Mouse (Mus musculus) hindbrain, embryonic 14.5 days (tissue): ENCODE measurements around the gene Jak1. TPM values are rescaled to one million over a fixed set of nuclear protein-coding genes. Genes with fewer than 3 reads are reported as not detected.

Experiments
- ATAC-seq: fragments of 200-750 bp; cut with Nextera tagmentation; 2 replicates; pipeline ENCODE4 v1.8.0; 2017; ENCODE audit warnings: moderate number of reproducible peaks, mild to moderate bottlenecking, moderate TSS enrichment, moderate library complexity; ENCODE audit not compliant: low FRiP score
- DNase-seq: peaks from one replicate; pipeline ENCODE4 v3.0.0-alpha.2; 2015; ENCODE audit warnings: low spot score
- H3K27ac ChIP-seq: fragments of 300-500 bp; sonication (generic); 2 replicates; pipeline ENCODE4 v1.5.1; 2014; ENCODE audit warnings: mild to moderate bottlenecking, moderate library complexity
- H3K27me3 ChIP-seq: fragments of 300-500 bp; sonication (generic); 2 replicates; pipeline ENCODE4 v1.6.1; 2014; ENCODE audit warnings: mild to moderate bottlenecking, low read length, mixed read lengths; ENCODE audit not compliant: control insufficient read depth, insufficient read depth
- H3K36me3 ChIP-seq: fragments of 300-500 bp; sonication (generic); replicated peaks from 2 replicates; pipeline ENCODE4 v1.6.1; 2014; ENCODE audit not compliant: control insufficient read depth, insufficient read depth
- H3K4me1 ChIP-seq: fragments of 300-500 bp; sonication (generic); replicated peaks from 2 replicates; pipeline ENCODE4 v1.6.1; 2014; ENCODE audit warnings: antibody characterized with exemption, low read length, mixed read lengths; ENCODE audit not compliant: control insufficient read depth, insufficient read depth
- H3K4me2 ChIP-seq: fragments of 300-500 bp; sonication (generic); replicated peaks from 2 replicates; pipeline ENCODE4 v1.6.1; 2014; ENCODE audit warnings: mild to moderate bottlenecking, moderate library complexity
- H3K4me3 ChIP-seq: fragments of 300-500 bp; sonication (generic); replicated peaks from 2 replicates; pipeline ENCODE4 v1.5.1; 2014; ENCODE audit warnings: mild to moderate bottlenecking, low read length
- H3K9ac ChIP-seq: fragments of 300-500 bp; sonication (generic); 2 replicates; pipeline ENCODE4 v1.6.1; 2014
- H3K9me3 ChIP-seq: fragments of 300-500 bp; sonication (generic); 2 replicates; pipeline ENCODE4 v1.6.1; 2016; ENCODE audit warnings: low read length; ENCODE audit not compliant: control insufficient read depth
- WGBS: fragments of 180-500 bp; shearing (Covaris S2); extraction: QIAGEN DNeasy Blood & Tissue Kit; methylation state at CpG from one replicate; pipeline ENCODE4 v1.1.7; 2014; 5-methylcytosine and 5-hydroxymethylcytosine counted together
- polyA plus RNA-seq: library from polyadenylated mRNA; unstranded; fragments of >200 nt; fragmentation: Nextera tagmentation; extraction: Ambion mirVana; gene quantifications from 2 replicates; pipeline ENCODE4 v1.2.1, GENCODE M21; 2014

The Jak1 gene
- polyA plus RNA-seq, 1 experiment from 2014 or later, result 100 TPM

DNA sequence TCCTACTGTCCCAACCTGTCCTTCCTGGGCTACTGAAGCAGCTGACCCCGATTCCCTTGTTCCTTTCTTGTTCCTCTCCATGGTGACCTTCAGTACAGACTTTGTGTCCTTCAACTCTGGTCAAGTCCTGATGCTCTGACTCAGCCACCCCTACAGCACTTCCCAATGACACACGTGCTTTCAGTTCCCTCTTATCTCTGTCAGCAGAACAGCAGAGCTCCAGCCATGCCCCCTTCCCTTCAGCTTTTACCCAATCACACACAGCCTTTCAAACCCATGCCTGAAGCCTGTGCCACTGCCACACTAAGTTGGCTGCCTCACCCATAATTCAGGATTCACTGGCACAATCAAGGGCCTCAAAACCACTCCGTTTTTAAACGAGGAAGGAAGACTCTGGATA lies 109.5 kb downstream of the Jak1 start:
- no peak overlapping the region for H3K9ac ChIP-seq
- 88% methylated on average over 4 of the region's 4 CpGs for WGBS
- no peak overlapping the region for H3K4me3 ChIP-seq
- no peaks in the 10 kb centered on the region for H3K4me1 ChIP-seq
- H3K27me3 ChIP-seq, result no peaks in the 10 kb centered on the region
- DNase-seq, result no peak
- peaks cover 68% of the 10 kb centered on the region for H3K36me3 ChIP-seq
- ATAC-seq, result no peak
- no peak overlapping the region for H3K27ac ChIP-seq
- H3K4me2 ChIP-seq, result no peak overlapping the region
- no peaks in the 10 kb centered on the region for H3K9me3 ChIP-seq

DNA sequence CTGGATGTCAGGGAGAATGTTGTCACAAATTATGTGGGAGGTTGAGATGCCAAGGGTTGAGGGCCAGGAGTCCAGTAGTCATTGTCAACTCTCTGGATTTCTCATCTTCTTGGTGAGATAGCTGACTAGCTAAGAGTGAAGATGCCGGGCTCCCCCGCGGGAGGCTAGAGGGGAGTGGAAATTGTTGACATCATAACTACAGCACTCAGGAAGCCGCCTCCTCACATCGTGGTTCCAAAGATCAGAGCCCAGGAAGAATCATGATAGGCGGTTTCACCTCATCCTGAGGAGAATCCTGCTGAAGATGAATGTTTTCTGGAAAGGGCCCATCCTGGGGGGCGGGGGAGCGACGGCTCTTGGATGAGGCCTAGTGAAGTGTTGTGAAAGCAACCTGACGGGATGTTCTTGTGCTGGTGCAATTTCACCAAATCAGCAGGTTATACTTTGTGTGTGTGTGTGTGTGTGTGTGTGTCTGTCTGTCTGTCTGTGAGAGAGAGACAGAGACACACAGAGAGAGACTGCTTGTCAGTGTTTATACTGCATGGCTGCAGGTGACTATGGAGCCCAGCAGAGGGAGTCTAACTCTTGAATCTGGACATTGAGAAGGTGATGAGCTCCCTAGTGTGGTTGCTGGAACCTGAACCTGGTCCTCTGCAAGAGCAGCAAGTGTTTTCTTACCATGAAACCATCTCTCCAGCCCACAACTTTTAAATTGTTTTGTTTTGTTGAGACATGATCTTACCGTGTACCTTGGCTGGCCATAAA lies 118.0 kb downstream of the Jak1 start:
- no peaks in the 10 kb centered on the region for H3K27me3 ChIP-seq
- H3K4me1 ChIP-seq, result peaks cover 5% of the 10 kb centered on the region; the same call in 1 of the 2 replicates
- no peak overlapping the region for H3K9ac ChIP-seq
- H3K9me3 ChIP-seq, result no peaks in the 10 kb centered on the region
- WGBS, result 91% methylated on average over 11 of the region's 11 CpGs
- H3K36me3 ChIP-seq, result peaks cover 13% of the 10 kb centered on the region; the same call in 1 of the 2 replicates
- no peak overlapping the region for H3K4me2 ChIP-seq
- no peak for ATAC-seq
- no peak overlapping the region for H3K4me3 ChIP-seq
- no peak overlapping the region for H3K27ac ChIP-seq
- no peak for DNase-seq

DNA sequence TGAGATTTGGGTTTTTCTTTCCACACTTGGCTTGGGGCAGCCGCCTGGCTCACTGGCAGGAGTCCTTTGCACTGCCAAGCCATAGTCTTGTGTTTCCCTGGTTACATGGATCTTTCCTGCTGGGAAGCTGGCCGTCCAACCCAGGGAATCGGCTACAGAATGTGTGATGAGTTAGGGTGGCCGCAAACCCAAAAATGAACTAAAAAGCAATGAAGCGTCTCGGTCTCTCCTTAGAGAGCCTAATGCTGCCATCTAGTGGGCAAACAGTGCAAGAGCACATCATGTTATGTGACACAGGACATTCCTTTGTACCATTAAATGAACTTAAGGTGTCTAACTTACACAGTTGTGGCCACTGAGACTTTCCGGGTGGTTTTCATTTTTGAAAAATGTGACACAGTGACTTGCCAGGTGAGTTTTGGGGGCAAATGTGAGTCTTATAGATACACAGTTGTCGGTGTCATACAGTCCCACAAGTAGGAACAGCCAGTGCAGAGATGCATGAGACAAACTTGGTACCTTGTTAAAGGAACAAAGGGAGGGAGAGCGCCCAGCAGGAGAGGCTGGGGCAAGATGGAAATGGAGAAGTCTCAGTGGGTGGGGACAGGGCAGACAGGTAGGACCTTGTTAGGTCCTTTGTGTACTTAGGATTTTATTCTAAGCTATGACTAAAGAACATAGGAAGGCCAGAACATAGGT lies 118.9 kb downstream of the Jak1 start:
- DNase-seq (peak; percentile 92), ATAC-seq (peak; percentile 75)
- Histone ChIP-seq H3K27ac (no peak overlapping the region), H3K9ac (no peak overlapping the region), H3K4me3 (no peak overlapping the region), H3K27me3 (no peaks in the 10 kb centered on the region), H3K36me3 (peaks cover 13% of the 10 kb centered on the region; the same call in 1 of the 2 replicates), H3K4me2 (peak overlapping the region; percentile 34), H3K4me1 (peaks cover 5% of the 10 kb centered on the region; the same call in 1 of the 2 replicates), H3K9me3 (no peaks in the 10 kb centered on the region)
- WGBS, result 23% methylated on average over 9 of the region's 9 CpGs

DNA sequence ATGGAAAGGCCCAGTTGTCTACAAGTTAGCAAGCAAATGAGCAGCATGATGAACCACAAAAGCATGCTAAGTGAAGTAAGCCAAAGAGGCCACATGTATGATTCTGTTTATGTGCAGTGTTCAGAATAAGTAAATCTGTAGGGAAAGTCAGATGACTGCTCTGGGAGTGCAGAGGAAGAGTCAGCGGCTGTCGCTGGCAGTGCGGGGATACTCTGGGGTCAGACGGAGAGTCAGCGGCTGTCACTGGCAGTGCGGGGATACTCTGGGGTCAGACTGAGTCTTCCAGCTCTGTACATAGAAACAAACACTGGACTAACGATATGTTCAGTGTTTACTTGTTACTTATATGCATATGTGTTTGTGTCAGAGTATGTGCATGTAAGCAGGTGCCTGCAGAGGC lies 120.3 kb downstream of the Jak1 start:
- Histone ChIP-seq H3K27me3 (no peaks in the 10 kb centered on the region), H3K9me3 (no peaks in the 10 kb centered on the region), H3K9ac (no peak overlapping the region), H3K4me2 (no peak overlapping the region), H3K36me3 (peaks cover 2% of the 10 kb centered on the region; the same call in 1 of the 2 replicates), H3K4me3 (no peak overlapping the region), H3K27ac (no peak overlapping the region), H3K4me1 (peaks cover 5% of the 10 kb centered on the region; the same call in 1 of the 2 replicates)
- ATAC-seq (no peak), DNase-seq (no peak)
- 55% methylated on average over 7 of the region's 7 CpGs for WGBS

DNA sequence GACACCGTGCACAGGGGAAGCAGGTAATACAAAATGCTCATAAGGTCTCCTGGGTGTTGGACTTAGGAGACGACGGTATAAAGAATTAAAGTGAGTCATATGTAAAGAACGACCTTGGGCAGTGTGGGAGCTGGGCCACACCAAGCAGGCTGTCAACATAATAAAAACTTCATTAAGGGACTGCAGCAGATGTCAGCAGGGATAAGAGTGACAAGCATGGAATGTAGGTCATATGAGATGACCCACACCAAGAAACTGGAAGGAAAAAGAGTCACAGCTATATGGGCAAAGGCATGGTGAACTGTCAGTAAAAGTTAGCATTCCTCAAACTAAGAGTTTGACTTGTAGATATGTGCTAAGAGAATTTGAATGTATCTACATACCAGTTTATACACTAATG lies 120.7 kb downstream of the Jak1 start:
- Histone ChIP-seq H3K27me3 (no peaks in the 10 kb centered on the region), H3K9me3 (no peaks in the 10 kb centered on the region), H3K4me1 (peaks cover 5% of the 10 kb centered on the region; the same call in 1 of the 2 replicates), H3K27ac (no peak overlapping the region), H3K4me2 (no peak overlapping the region), H3K36me3 (no peaks in the 10 kb centered on the region), H3K4me3 (no peak overlapping the region), H3K9ac (no peak overlapping the region)
- DNase-seq (no peak), ATAC-seq (no peak)
- 58% methylated on average over 4 of the region's 4 CpGs for WGBS

DNA sequence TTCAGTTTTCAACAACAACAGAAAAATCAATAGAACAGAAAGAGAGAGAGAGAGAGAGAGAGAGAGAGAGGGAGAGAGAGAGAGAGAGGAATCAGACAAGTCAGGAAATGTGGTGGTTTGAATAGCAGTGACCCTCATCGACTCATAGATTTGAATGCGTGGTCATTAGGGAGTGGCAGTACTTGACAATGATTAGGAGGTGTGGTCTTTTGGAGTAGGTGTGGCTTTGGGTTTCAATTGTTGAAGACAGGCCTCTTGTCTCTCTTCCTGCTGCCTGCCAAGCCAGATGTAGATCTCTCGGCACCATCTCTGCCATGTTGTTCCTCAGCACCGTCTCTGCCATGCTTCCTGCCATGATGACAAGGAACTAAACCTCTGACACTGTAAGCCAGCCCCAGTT lies 121.2 kb downstream of the Jak1 start:
- H3K4me1 ChIP-seq, result peaks cover 5% of the 10 kb centered on the region; the same call in 1 of the 2 replicates
- no peaks in the 10 kb centered on the region for H3K27me3 ChIP-seq
- no peak overlapping the region for H3K4me3 ChIP-seq
- no peaks in the 10 kb centered on the region for H3K9me3 ChIP-seq
- 55% methylated on average over 4 of the region's 4 CpGs for WGBS
- no peak overlapping the region for H3K9ac ChIP-seq
- DNase-seq (no peak), ATAC-seq (no peak)
- H3K36me3 ChIP-seq, result no peaks in the 10 kb centered on the region
- no peak overlapping the region for H3K27ac ChIP-seq
- no peak overlapping the region for H3K4me2 ChIP-seq

DNA sequence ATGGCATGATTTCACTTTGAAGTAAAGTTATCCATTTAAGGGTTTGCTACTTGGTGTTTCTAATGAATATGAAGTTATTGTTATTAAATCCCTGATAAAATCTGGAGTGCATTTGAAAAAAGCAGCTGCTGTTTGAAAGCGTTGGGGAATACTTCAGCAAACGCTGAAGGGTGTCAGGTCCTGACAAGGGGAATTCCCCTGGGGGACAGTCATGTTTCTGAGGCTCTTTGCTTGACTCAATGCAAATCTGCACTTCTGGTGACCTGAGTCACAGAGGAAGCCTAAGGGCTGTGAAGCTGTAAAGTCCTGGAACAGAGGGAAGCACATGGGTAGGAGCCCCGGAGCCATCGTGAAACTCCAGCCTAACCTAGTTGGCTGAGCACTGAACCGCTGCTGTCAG lies 123.3 kb downstream of the Jak1 start:
- no peak overlapping the region for H3K9ac ChIP-seq
- no peak overlapping the region for H3K4me3 ChIP-seq
- DNase-seq (no peak), ATAC-seq (no peak)
- no peaks in the 10 kb centered on the region for H3K9me3 ChIP-seq
- no peak overlapping the region for H3K27ac ChIP-seq
- no peak overlapping the region for H3K4me2 ChIP-seq
- H3K27me3 ChIP-seq, result no peaks in the 10 kb centered on the region
- WGBS, result 78% methylated on average over 5 of the region's 5 CpGs
- H3K4me1 ChIP-seq, result peaks cover 5% of the 10 kb centered on the region; the same call in 1 of the 2 replicates
- H3K36me3 ChIP-seq, result no peaks in the 10 kb centered on the region

DNA sequence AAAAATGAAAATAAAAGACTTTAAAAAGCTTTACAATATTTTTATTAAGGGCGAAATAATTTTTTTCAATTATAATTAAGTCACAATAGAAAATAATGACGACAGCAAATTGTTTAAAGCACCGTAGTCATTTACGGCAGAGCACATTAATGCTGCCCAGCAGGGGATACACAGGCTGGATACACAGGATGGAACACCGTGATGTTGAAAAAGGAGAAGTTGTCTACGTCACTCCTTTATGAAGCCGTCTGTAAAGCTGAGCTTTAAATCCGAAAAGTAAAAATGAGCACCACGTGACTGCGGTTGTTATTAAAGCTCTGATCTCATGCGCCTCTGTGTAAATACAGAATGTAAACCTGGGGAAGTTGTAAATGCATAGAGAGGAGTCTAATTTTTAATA lies 127.1 kb downstream of the Jak1 start:
- no peak for DNase-seq
- no peaks in the 10 kb centered on the region for H3K36me3 ChIP-seq
- no peaks in the 10 kb centered on the region for H3K27me3 ChIP-seq
- H3K4me3 ChIP-seq, result no peak overlapping the region
- no peak for ATAC-seq
- 77% methylated on average over 11 of the region's 11 CpGs for WGBS
- no peak overlapping the region; the same call in 1 of the 2 replicates for H3K9ac ChIP-seq
- H3K4me1 ChIP-seq, result no peaks in the 10 kb centered on the region; the same call in 1 of the 2 replicates
- H3K9me3 ChIP-seq, result no peaks in the 10 kb centered on the region
- H3K27ac ChIP-seq, result no peak overlapping the region
- no peak overlapping the region for H3K4me2 ChIP-seq

DNA sequence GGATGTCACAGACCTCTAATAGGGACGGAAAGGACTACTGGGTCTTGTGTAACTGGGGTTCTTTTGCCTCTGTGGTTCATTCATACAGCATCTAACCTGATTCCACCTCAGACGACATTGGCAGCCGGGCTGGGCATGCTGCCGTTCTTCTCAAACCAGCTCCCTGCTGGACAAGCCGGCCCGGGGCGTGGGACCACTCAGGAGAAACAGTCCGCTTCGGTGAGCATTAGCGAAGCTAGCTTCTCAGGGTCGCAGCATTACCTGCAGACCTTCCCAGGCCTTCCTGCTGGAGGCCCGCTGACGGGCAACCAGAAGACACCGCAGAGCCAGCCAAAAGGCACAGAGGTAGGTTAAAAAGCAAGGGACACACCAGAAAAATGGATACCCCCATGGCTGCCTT lies 129.2 kb downstream of the Jak1 start:
- H3K9ac ChIP-seq, result no peak overlapping the region
- no peak overlapping the region for H3K4me2 ChIP-seq
- no peaks in the 10 kb centered on the region for H3K36me3 ChIP-seq
- H3K9me3 ChIP-seq, result no peaks in the 10 kb centered on the region
- H3K27me3 ChIP-seq, result no peaks in the 10 kb centered on the region
- ATAC-seq, result no peak
- DNase-seq, result no peak
- no peak overlapping the region for H3K27ac ChIP-seq
- no peaks in the 10 kb centered on the region; the same call in 1 of the 2 replicates for H3K4me1 ChIP-seq
- WGBS, result 93% methylated on average over 14 of the region's 14 CpGs
- H3K4me3 ChIP-seq, result no peak overlapping the region
